Mouse (Mus musculus): ENCODE results near the gene Acta1.

The Acta1 gene

GRCm38 (mm10) chr8:123894502-123895097 lies at the start of gene Acta1:
Acta1 (minus strand) TSS chr8:123894751.
- DNase-seq (ENCODE audit: low read depth, low spot score) = no peak
- Histone ChIP-seq H3K27me3 (ENCODE audit: control insufficient read depth, insufficient read depth, low read length, poor library complexity, severe bottlenecking) (no peaks in the 10 kb centered on the region), H3K36me3 (ENCODE audit: control insufficient read depth, insufficient read depth, low read length, poor library complexity, severe bottlenecking) (no peaks in the 10 kb centered on the region)

- DNase-seq (ENCODE audit: low read depth, low spot score) = no peak
These were observed 34.5 kb upstream of the Acta1 start for GRCm38 (mm10) chr8:123929026-123929425.

DNA sequence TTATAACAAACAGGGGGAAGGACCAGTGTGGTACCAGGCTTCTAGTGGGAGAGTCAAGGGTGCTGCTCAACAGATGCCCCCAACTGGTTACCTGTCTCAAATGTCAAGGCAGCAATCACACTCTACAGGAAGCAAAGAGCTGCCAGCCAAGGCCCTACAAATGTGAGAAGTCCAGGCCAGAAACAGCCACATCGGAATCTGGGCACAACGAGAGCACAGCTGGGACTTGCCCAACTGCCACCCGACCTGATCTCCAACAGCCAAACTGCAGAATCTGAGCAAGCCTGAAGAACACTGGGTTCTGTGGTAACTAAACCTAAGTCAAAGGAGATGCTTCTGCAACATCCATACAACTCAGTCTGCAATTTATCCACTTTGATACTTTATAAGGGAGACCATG lies 31.1 kb upstream of the Acta1 start:
- Histone ChIP-seq H3K36me3 (ENCODE audit: control insufficient read depth, insufficient read depth, low read length, poor library complexity, severe bottlenecking) (peaks cover 6% of the 10 kb centered on the region; the same call in 1 of the 2 replicates), H3K27me3 (ENCODE audit: control insufficient read depth, insufficient read depth, low read length, poor library complexity, severe bottlenecking) (no peaks in the 10 kb centered on the region)
- no peak for DNase-seq (ENCODE audit: low read depth, low spot score)

More at GRCm38 (mm10) chr8:123929026-123929425, 34.5 kb upstream of the Acta1 start:
- Histone ChIP-seq H3K36me3 (ENCODE audit: control insufficient read depth, insufficient read depth, low read length, poor library complexity, severe bottlenecking) (peaks cover 3% of the 10 kb centered on the region; the same call in 1 of the 2 replicates), H3K27me3 (ENCODE audit: control insufficient read depth, insufficient read depth, low read length, poor library complexity, severe bottlenecking) (no peaks in the 10 kb centered on the region)

DNA sequence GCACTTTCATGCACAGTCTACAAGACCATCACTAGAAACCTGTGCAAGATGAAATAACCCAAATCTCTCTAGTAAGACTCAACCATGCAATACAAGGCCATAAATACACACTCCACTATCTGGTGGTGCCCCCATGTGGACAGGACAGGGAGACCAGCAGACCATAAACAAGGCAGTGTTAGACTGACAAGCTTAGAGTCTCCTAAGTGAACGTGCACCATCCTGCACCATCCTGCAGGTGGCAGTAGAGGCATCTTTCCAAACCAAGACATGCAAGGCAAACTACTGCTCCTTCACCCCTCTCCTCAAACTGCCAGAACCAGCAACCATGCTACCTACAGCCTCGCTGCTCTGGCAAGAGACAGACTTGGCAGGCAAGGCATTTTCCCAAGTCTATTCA lies 30.2 kb upstream of the Acta1 start:
- Histone ChIP-seq H3K27me3 (ENCODE audit: control insufficient read depth, insufficient read depth, low read length, poor library complexity, severe bottlenecking) (no peaks in the 10 kb centered on the region), H3K36me3 (ENCODE audit: control insufficient read depth, insufficient read depth, low read length, poor library complexity, severe bottlenecking) (peaks cover 6% of the 10 kb centered on the region; the same call in 1 of the 2 replicates)
- DNase-seq (ENCODE audit: low read depth, low spot score) = peak; percentile 93

DNA sequence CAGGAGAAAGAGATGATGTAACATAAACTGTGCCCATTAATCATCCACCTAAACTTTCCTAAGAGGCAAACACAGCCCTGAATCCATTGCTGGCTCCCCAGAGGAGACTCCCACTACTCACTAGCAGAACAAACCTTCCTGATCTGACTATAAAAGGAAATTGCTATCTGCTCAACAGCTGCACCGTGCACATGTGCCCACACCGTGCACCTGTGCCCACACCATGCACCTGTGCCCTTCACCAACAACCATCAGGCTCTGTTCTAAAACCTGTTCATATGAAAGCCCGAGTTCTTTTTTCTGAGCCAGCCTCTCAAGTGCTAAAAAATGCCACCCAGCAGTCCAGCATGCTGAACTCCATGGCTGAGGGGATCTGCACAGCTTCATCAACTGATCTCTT lies 20.1 kb upstream of the Acta1 start:
- Histone ChIP-seq H3K36me3 (ENCODE audit: control insufficient read depth, insufficient read depth, low read length, poor library complexity, severe bottlenecking) (peaks cover 21% of the 10 kb centered on the region), H3K27me3 (ENCODE audit: control insufficient read depth, insufficient read depth, low read length, poor library complexity, severe bottlenecking) (no peaks in the 10 kb centered on the region)
- DNase-seq (ENCODE audit: low read depth, low spot score) = no peak

DNA sequence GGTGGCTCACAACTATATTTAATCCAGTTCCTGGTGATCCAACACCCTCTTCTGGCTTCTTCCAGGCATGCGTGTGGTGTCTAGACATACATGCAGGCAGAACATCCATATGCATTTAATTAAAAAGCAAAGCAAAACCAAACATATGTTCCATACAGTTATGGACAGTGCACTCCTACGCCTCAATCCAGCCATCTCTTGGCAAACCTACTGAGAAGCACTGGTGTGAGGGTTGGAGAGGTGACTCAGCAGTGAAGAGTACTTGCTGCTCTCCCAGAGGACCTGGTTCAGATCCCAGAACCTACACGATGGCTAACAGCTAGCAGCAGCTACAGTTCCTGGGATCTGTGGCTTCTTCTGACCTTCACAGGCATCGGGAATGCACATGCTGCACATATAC lies 17.7 kb upstream of the Acta1 start:
- no peaks in the 10 kb centered on the region for H3K27me3 ChIP-seq (ENCODE audit: control insufficient read depth, insufficient read depth, low read length, poor library complexity, severe bottlenecking)
- peaks cover 19% of the 10 kb centered on the region for H3K36me3 ChIP-seq (ENCODE audit: control insufficient read depth, insufficient read depth, low read length, poor library complexity, severe bottlenecking)
- no peak for DNase-seq (ENCODE audit: low read depth, low spot score)

DNA sequence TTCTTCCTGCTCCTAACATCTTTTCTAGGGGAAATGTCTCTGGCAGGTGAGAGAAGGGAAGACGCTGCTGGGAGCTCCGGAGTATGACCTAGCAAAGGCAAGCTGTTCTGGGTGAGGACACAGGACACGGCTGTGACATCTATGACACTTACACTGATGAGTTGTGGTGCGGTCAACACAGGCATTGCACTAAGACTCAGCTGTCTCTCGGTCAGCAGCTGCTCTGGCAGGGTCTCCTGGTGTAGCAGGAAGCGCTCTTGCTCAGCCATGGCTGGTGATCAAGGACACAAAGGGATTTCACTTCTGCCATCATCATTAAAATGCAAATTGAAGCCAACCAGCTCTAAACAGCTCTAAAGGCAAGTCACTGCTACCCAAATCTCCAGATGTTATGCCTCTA lies 13.1 kb upstream of the Acta1 start:
- Histone ChIP-seq H3K27me3 (ENCODE audit: control insufficient read depth, insufficient read depth, low read length, poor library complexity, severe bottlenecking) (no peaks in the 10 kb centered on the region), H3K36me3 (ENCODE audit: control insufficient read depth, insufficient read depth, low read length, poor library complexity, severe bottlenecking) (peaks cover 10% of the 10 kb centered on the region)
- no peak for DNase-seq (ENCODE audit: low read depth, low spot score)

- DNase-seq (ENCODE audit: low read depth, low spot score) = no peak
- H3K36me3 ChIP-seq (ENCODE audit: control insufficient read depth, insufficient read depth, low read length, poor library complexity, severe bottlenecking) = peaks cover 16% of the 10 kb centered on the region; the same call in 1 of the 2 replicates
- no peaks in the 10 kb centered on the region for H3K27me3 ChIP-seq (ENCODE audit: control insufficient read depth, insufficient read depth, low read length, poor library complexity, severe bottlenecking)
These were observed 8.1 kb upstream of the Acta1 start for GRCm38 (mm10) chr8:123902653-123903052.

DNA sequence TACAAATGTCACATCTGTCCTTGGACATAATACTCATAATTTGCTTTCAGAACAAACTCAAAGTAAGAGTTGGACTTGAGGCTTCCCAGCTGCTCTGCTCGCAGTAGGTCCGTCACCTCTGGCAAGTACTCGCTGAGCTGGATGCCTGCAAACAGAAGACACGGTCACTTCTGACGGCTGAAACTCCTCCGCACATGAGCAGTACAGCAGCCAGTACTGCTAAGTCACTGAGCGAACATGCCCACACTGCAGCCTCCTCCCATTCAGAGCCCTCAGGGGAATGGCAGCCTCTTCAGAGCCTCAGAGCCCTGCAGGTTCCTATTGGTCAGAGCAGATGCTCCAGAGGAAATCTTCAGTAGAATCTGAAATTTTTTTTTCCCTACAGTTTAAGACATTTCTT lies 4.8 kb upstream of the Acta1 start:
- DNase-seq (ENCODE audit: low read depth, low spot score) = no peak
- no peaks in the 10 kb centered on the region for H3K27me3 ChIP-seq (ENCODE audit: control insufficient read depth, insufficient read depth, low read length, poor library complexity, severe bottlenecking)
- H3K36me3 ChIP-seq (ENCODE audit: control insufficient read depth, insufficient read depth, low read length, poor library complexity, severe bottlenecking) = peaks cover 14% of the 10 kb centered on the region; the same call in 1 of the 2 replicates

DNA sequence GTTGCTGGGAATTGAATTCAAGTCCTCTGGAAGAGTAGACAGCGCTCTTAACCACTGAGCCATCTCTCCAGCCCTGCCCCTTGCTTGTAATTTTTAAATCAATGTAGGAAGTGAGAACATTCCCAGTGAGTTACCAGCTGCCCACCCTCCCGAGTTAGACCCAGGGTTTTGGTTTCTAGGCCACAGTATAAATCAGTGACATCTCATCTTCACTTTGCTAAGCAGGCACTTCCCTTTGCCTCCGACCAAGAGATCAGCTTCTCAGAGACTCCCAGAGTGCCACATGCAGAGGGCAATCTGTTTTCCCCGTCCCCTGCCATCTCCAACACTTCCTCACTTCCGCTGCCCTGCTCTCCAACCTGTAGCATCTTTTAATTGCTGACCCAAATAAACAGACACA lies 4.0 kb upstream of the Acta1 start:
- no peaks in the 10 kb centered on the region for H3K27me3 ChIP-seq (ENCODE audit: control insufficient read depth, insufficient read depth, low read length, poor library complexity, severe bottlenecking)
- no peak for DNase-seq (ENCODE audit: low read depth, low spot score)
- H3K36me3 ChIP-seq (ENCODE audit: control insufficient read depth, insufficient read depth, low read length, poor library complexity, severe bottlenecking) = peaks cover 12% of the 10 kb centered on the region; the same call in 1 of the 2 replicates

DNA sequence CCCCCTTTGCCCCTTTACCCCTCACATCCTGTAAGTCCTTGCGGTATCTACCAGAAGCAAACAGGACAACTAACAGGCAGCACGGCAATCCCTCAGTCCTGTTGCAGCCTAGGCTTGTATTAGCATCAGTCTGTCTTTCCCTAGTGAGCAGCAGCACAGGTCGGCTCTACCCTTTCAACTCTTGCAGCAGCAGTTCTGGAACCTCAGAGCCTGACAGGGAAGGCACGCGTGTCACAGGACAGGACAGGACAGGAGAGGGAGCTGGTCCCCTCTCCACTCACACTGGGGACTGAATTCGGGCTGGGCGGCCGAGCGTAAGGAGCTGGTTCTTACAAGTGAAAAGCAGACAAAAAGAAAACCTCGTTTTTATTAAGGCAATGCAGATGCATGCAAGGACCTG lies 2.2 kb upstream of the Acta1 start:
- H3K27me3 ChIP-seq (ENCODE audit: control insufficient read depth, insufficient read depth, low read length, poor library complexity, severe bottlenecking) = no peaks in the 10 kb centered on the region
- peaks cover 6% of the 10 kb centered on the region; the same call in 1 of the 2 replicates for H3K36me3 ChIP-seq (ENCODE audit: control insufficient read depth, insufficient read depth, low read length, poor library complexity, severe bottlenecking)
- no peak for DNase-seq (ENCODE audit: low read depth, low spot score)

DNA sequence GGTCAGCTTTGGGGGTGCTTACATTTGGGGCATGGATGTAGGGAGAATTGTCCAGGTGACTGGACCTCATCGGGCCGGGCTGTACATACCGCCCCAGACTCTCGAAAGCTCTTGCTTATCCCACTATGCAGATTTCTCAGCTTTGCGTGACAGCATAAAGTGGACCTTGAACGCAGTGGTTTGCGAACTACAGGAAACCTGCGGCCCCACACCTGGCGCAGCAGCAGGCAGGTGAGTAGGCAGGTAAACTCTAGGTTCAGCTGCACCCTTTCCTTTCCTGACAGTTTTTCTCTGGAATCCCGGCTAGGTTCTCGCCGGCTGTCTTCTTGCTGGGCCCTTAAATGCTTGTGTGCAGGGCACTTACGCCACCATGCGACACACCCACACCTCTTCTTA lies 1.8 kb upstream of the Acta1 start:
- no peak for DNase-seq (ENCODE audit: low read depth, low spot score)
- peaks cover 3% of the 10 kb centered on the region; the same call in 1 of the 2 replicates for H3K36me3 ChIP-seq (ENCODE audit: control insufficient read depth, insufficient read depth, low read length, poor library complexity, severe bottlenecking)

DNA sequence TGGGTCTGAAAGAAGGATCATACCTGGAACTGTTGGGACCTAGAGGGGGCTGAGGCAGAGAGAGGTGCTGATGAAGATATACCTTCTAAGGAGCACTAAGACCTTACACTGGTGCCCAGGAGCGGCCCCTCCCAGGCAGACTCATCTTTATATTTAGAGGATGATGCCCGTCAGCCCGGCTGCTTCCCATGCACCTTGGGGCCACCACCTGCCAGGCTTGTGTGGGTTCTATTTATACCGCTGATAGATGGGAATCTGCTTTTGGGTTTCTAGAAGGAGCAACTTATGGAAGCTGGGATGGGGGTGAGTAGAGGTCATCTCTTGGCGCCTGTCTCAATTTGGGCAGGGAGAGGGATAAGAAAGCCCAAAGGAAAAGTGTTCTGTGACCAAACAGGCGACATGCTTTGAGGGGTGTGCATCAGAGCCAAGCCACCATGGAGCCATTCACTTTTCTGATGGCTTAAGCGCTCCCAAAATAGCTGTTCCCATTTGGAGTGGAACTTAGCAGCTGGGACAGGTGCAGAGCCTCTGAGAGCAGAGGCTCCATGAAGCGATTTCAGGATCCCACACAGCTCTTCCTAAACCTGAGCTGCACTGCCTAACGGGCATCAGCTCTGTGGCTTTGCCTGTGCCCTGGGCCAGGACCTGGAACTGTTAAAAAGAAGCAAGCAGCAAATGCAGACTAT lies 1.3 kb upstream of the Acta1 start:
- no peaks in the 10 kb centered on the region for H3K27me3 ChIP-seq (ENCODE audit: control insufficient read depth, insufficient read depth, low read length, poor library complexity, severe bottlenecking)

More for the DNA sequence above, 1.8 kb upstream of the Acta1 start:
- no peaks in the 10 kb centered on the region for H3K27me3 ChIP-seq (ENCODE audit: control insufficient read depth, insufficient read depth, low read length, poor library complexity, severe bottlenecking)

GRCm38 (mm10) chr8:123895230-123895629 lies 679 bp upstream of the Acta1 start:
- H3K27me3 ChIP-seq (ENCODE audit: control insufficient read depth, insufficient read depth, low read length, poor library complexity, severe bottlenecking) = no peaks in the 10 kb centered on the region
- H3K36me3 ChIP-seq (ENCODE audit: control insufficient read depth, insufficient read depth, low read length, poor library complexity, severe bottlenecking) = no peaks in the 10 kb centered on the region
- no peak for DNase-seq (ENCODE audit: low read depth, low spot score)

More for the DNA sequence above, 1.3 kb upstream of the Acta1 start:
- H3K36me3 ChIP-seq (ENCODE audit: control insufficient read depth, insufficient read depth, low read length, poor library complexity, severe bottlenecking) = peaks cover 3% of the 10 kb centered on the region; the same call in 1 of the 2 replicates
- no peak for DNase-seq (ENCODE audit: low read depth, low spot score)

- DNase-seq (ENCODE audit: low read depth, low spot score) = no peak
- H3K36me3 ChIP-seq (ENCODE audit: control insufficient read depth, insufficient read depth, low read length, poor library complexity, severe bottlenecking) = no peaks in the 10 kb centered on the region
These were observed 1.1 kb downstream of the Acta1 start for GRCm38 (mm10) chr8:123893413-123893812.

More at GRCm38 (mm10) chr8:123893413-123893812, 1.1 kb downstream of the Acta1 start:
- H3K27me3 ChIP-seq (ENCODE audit: control insufficient read depth, insufficient read depth, low read length, poor library complexity, severe bottlenecking) = no peaks in the 10 kb centered on the region
